Mouse (Mus musculus): ENCODE results near the gene Ces1d.

GRCm38 (mm10) chr8:93176593-93176992 is 21.0 kb downstream of the Ces1d start:
- TF ChIP-seq CTCF (IDR thresholded peaks at IDR 0.05) (no peak), EP300 (IDR thresholded peaks at IDR 0.05) (no peak)
